Mouse (Mus musculus) urinary bladder, postnatal 10 days (tissue): Measurements from ENCODE around the gene Tspan4.

Experiments used
- DNase-seq: peaks from one replicate; pipeline ENCODE4 v3.0.0; 2022; ENCODE audit warnings: low spot score

Gene Tspan4

GRCm38 (mm10) chr7:141475011-141475804, at the start of gene Tspan4, which contains the start of gene Polr2l:
Gene Tspan4, plus strand, starts transcription at chr7:141475240.
Gene Polr2l, minus strand, starts transcription at chr7:141475132.
- DNase-seq = no peak

GRCm38 (mm10) chr7:141426948-141427730, 47.9 kb upstream of the Tspan4 start:
- DNase-seq = no peak

GRCm38 (mm10) chr7:141428701-141429100, 46.3 kb upstream of the Tspan4 start:
- DNase-seq = no peak

- no peak for DNase-seq
Measured at GRCm38 (mm10) chr7:141429310-141429709, 45.7 kb upstream of the Tspan4 start, which contains the start of gene Cend1. Gene Cend1, minus strand, starts transcription at chr7:141429491.

- DNase-seq = no peak
Measured at GRCm38 (mm10) chr7:141429840-141430584, 45.0 kb upstream of the Tspan4 start.

- DNase-seq = no peak
Measured at GRCm38 (mm10) chr7:141430585-141431240, 44.3 kb upstream of the Tspan4 start.

- no peak for DNase-seq
Measured at GRCm38 (mm10) chr7:141431434-141432185, 43.4 kb upstream of the Tspan4 start.

GRCm38 (mm10) chr7:141432186-141432611, 42.8 kb upstream of the Tspan4 start:
- no peak for DNase-seq

- no peak for DNase-seq
Measured at GRCm38 (mm10) chr7:141432741-141433516, 42.1 kb upstream of the Tspan4 start.

GRCm38 (mm10) chr7:141433517-141434400, 41.3 kb upstream of the Tspan4 start:
- DNase-seq = no peak

- DNase-seq = no peak
Measured at GRCm38 (mm10) chr7:141434464-141434863, 40.6 kb upstream of the Tspan4 start.

GRCm38 (mm10) chr7:141435129-141435855, 39.7 kb upstream of the Tspan4 start:
- no peak for DNase-seq

- DNase-seq = no peak
Measured at GRCm38 (mm10) chr7:141435856-141436522, 39.1 kb upstream of the Tspan4 start.

GRCm38 (mm10) chr7:141436523-141436892, 38.5 kb upstream of the Tspan4 start:
- no peak for DNase-seq

GRCm38 (mm10) chr7:141437178-141438120, 37.6 kb upstream of the Tspan4 start, which contains the start of gene Slc25a22:
Gene Slc25a22, minus strand, starts transcription at chr7:141437892.
- no peak for DNase-seq

GRCm38 (mm10) chr7:141438201-141438968, 36.7 kb upstream of the Tspan4 start:
- no peak for DNase-seq
